Mouse (Mus musculus) thymus, postnatal 10 days (tissue): ENCODE measurements around the gene Olfr859.
"Not testable (repeated sequence)": the region's sequence is repeated elsewhere in the genome, so short reads cannot be mapped to it uniquely, and the experiment has no call there.

Experiments used
- DNase-seq, 2 experiments: peaks; one replicate each; pipeline ENCODE4 v3.0.0; 2021; ENCODE audit warnings: low spot score in 2 of 2

The Olfr859 gene

DNA sequence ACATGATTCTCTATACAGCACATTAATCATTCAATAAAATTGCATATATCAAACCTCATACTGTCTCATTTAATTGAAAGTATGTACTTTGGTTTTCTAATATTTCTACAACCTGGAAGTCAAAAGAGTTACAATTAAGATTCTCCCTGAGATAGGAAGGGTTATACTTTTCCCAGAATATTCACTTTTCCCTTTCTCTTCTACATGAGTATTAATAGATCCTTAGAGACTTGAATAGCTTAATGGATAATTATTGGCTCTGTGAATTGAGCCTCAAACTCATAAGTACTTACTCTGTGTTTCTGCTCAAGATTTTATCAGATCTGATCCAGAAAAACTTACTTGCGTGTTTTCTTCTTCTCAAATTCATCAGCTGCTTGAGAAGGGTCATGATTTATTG, at the start of gene Olfr859:
Olfr859 (plus strand) TSS at position 301 of the 400 bp plus-strand sequence.
- not testable (repeated sequence) for DNase-seq

- no peak for DNase-seq
These were observed 35.6 kb upstream of the Olfr859 start for GRCm38 (mm10) chr9:19769136-19769535.

GRCm38 (mm10) chr9:19769701-19770100, 35.0 kb upstream of the Olfr859 start:
- DNase-seq = no peak

- DNase-seq = no peak
These were observed 24.7 kb upstream of the Olfr859 start, which contains the start of gene Olfr58 for GRCm38 (mm10) chr9:19779983-19780382. TSS of gene Olfr58 (plus strand) at chr9:19780283.

DNA sequence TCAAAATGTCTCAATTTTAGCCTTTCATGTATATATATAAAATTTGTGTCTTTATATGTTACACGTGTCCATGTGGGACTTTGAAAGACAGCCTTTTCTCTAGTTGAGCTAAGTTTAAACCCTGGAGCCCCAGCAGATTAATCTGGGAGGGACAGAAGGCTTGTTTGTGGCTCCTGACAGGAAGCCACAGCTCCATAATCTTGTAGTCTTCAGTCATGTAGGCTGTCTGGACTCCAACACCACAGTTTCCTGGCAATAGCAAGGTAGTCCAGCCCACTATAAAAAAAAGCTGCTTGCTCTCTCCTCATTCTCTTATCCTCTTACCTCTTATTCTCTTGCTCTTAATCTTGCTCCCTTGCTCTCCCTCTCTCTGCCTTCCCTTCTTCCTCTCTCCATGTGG, 1.7 kb upstream of the Olfr859 start:
- DNase-seq = no peak

- no peak for DNase-seq
These were observed 44.9 kb downstream of the Olfr859 start, which contains the start of gene Olfr860 for GRCm38 (mm10) chr9:19849647-19850046. TSS of gene Olfr860 (minus strand) at chr9:19849747.
